Mouse (Mus musculus): ENCODE measurements around the gene Gm6370.

- TF ChIP-seq TAL1 (IDR thresholded peaks at IDR 0.05; ENCODE audit: low read length) (no peak), GATA1 (IDR thresholded peaks at IDR 0.05; ENCODE audit: low read length) (no peak)
These were observed 22.9 kb upstream of the Gm6370 start for GRCm38 (mm10) chr5:146468311-146468710.

All from erythroblast, embryonic 14.5 days (primary cell).